ENCODE assay signal across 11 mouse cellular contexts in the genomic region with DNA sequence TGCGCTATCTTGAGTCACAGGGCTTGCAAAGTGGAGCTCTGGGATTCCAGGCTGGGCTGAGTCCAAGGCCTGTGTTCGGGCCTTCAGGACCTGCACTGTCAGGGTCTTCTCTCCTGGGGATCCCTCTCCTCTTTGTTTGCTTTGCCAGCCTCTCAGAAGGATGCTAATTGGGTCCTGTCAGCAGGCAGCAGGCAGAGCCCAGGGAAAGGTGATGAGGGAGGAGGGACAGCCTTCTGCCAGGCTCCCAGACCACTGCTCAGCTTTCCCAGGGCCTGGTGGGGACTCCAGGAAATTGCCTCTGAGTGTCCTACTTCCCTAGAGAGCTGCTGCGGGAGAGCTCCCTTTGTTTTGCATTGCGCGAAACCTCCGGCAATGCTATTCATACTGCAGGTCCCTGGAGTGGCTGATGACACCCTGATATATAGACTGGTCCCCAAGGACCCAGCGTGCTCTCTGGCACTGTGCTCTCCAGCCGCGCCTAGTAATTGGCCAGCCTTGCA.
A peak's percentile ranks its signal among the peaks of the same experiment; 100 is the strongest.
DNase-seq lines count a peak whose midpoint lies in the region; ATAC-seq and TF ChIP-seq lines count a peak whose summit lies in the region.
"Had no signal": no experiment of that assay in that cellular context is flagged by ENCODE, and none has a peak within 500 bp of the region (broad histone marks: within the 10 kb centered on the region; RNA-seq: fewer than 3 reads in every experiment).

No protein-coding gene starts in this region.

- H3K4me2 ChIP-seq in intestine, embryonic 15.5 days (replicated peaks): no peak overlapping the region
- H3K4me2 ChIP-seq in intestine, postnatal 0 days (replicated peaks; ENCODE audit: low read depth): no peak overlapping the region
- 0 out of 2 replicates have a peak overlapping the region, but pooled peaks have one; percentile 35 for H3K4me2 ChIP-seq in forebrain, postnatal 0 days (ENCODE audit: low read depth)
- no peak overlapping the region for H3K4me2 ChIP-seq in midbrain, embryonic 15.5 days

- peak; percentile 30; the same call in 1 of the 2 replicates for ATAC-seq in intestine, embryonic 15.5 days
- ATAC-seq in intestine, postnatal 0 days: no peak
- ATAC-seq in forebrain, postnatal 0 days: no peak
- ATAC-seq in midbrain, embryonic 15.5 days (replicated peaks): peak; percentile 43
- ATAC-seq in CD4-positive, CD25-positive, alpha-beta regulatory T cell, adult 4 months: no peak

- no peaks in the 10 kb centered on the region for H3K9me3 ChIP-seq in intestine, embryonic 15.5 days
- H3K9me3 ChIP-seq in intestine, postnatal 0 days (ENCODE audit: control insufficient read depth): no peaks in the 10 kb centered on the region
- no peaks in the 10 kb centered on the region for H3K9me3 ChIP-seq in embryonic facial prominence, embryonic 10.5 days
- no peaks in the 10 kb centered on the region for H3K9me3 ChIP-seq in forebrain, postnatal 0 days (ENCODE audit: low read length)
- H3K9me3 ChIP-seq in midbrain, embryonic 15.5 days: no peaks in the 10 kb centered on the region

- no peak overlapping the region for H3K27ac ChIP-seq in intestine, embryonic 15.5 days
- no peak overlapping the region for H3K27ac ChIP-seq in intestine, postnatal 0 days (ENCODE audit: low read depth, low read length)
- H3K27ac ChIP-seq in embryonic facial prominence, embryonic 10.5 days (replicated peaks): peak overlapping the region; percentile 36; the same call in 1 of the 2 replicates
- peak overlapping the region; percentile 58 for H3K27ac ChIP-seq in forebrain, postnatal 0 days (ENCODE audit: low read depth, low read length)
- peak overlapping the region; percentile 71 for H3K27ac ChIP-seq in midbrain, embryonic 15.5 days
- H3K27ac ChIP-seq: heart, adult 2 months; macrophage had no signal

- 63% methylated on average over 9 of the region's 9 CpGs for WGBS in intestine, embryonic 15.5 days
- WGBS in intestine, postnatal 0 days: 67% methylated on average over 9 of the region's 9 CpGs
- WGBS in embryonic facial prominence, embryonic 10.5 days: 13% methylated on average over 9 of the region's 9 CpGs
- WGBS in forebrain, postnatal 0 days: 28% methylated on average over 9 of the region's 9 CpGs
- 14% methylated on average over 9 of the region's 9 CpGs for WGBS in midbrain, embryonic 15.5 days

- TF ChIP-seq CTCF in intestine, postnatal 0 days (IDR thresholded peaks at IDR 0.05; ENCODE audit: low read depth): no peak
- no peak for TF ChIP-seq CTCF in forebrain, postnatal 0 days (IDR thresholded peaks at IDR 0.05; ENCODE audit: low read depth)

- peaks cover 15% of the 10 kb centered on the region for H3K4me1 ChIP-seq in intestine, embryonic 15.5 days (replicated peaks)
- H3K4me1 ChIP-seq in intestine, postnatal 0 days (replicated peaks; ENCODE audit: control insufficient read depth, insufficient read depth, low read length): no peaks in the 10 kb centered on the region
- peaks cover 63% of the 10 kb centered on the region for H3K4me1 ChIP-seq in embryonic facial prominence, embryonic 10.5 days
- H3K4me1 ChIP-seq in forebrain, postnatal 0 days (ENCODE audit: insufficient read depth): peaks cover 16% of the 10 kb centered on the region
- H3K4me1 ChIP-seq in midbrain, embryonic 15.5 days: peaks cover 26% of the 10 kb centered on the region

- no peaks in the 10 kb centered on the region for H3K36me3 ChIP-seq in intestine, embryonic 15.5 days
- no peaks in the 10 kb centered on the region for H3K36me3 ChIP-seq in intestine, postnatal 0 days (ENCODE audit: control insufficient read depth, insufficient read depth)
- H3K36me3 ChIP-seq in embryonic facial prominence, embryonic 10.5 days (replicated peaks): no peaks in the 10 kb centered on the region
- no peaks in the 10 kb centered on the region for H3K36me3 ChIP-seq in forebrain, postnatal 0 days (ENCODE audit: insufficient read depth)
- no peaks in the 10 kb centered on the region for H3K36me3 ChIP-seq in midbrain, embryonic 15.5 days (replicated peaks)

- H3K9ac ChIP-seq in intestine, embryonic 15.5 days: no peak overlapping the region
- H3K9ac ChIP-seq in intestine, postnatal 0 days (ENCODE audit: low read depth, low read length): no peak overlapping the region
- H3K9ac ChIP-seq in forebrain, postnatal 0 days: no peak overlapping the region
- H3K9ac ChIP-seq in midbrain, embryonic 15.5 days: no peak overlapping the region

- H3K4me3 ChIP-seq in intestine, embryonic 15.5 days (replicated peaks): no peak overlapping the region
- H3K4me3 ChIP-seq in intestine, postnatal 0 days (ENCODE audit: low read depth, low read length): no peak overlapping the region
- H3K4me3 ChIP-seq in embryonic facial prominence, embryonic 10.5 days: peak overlapping the region; percentile 17; the same call in 1 of the 2 replicates
- H3K4me3 ChIP-seq in forebrain, postnatal 0 days (ENCODE audit: low read depth, low read length): no peak overlapping the region
- H3K4me3 ChIP-seq in midbrain, embryonic 15.5 days: no peak overlapping the region
- H3K4me3 ChIP-seq: heart, adult 2 months had no signal

- peak; percentile 36 for DNase-seq in embryonic facial prominence, embryonic 10.5 days (ENCODE audit: low spot score)
- DNase-seq in forebrain, postnatal 0 days: peak; percentile 42
- no peak for DNase-seq in layer of hippocampus, adult 8-10 months (ENCODE audit: low spot score in 2 of 2)
- DNase-seq in left cerebral cortex, adult 11 months (ENCODE audit: low spot score): no peak
- DNase-seq: adrenal gland, postnatal 25 days had no signal

- 0 out of 2 replicates have a peak, but pooled peaks cover 4% of the 10 kb centered on the region for H3K27me3 ChIP-seq in intestine, embryonic 15.5 days (replicated peaks)
- H3K27me3 ChIP-seq in intestine, postnatal 0 days (replicated peaks; ENCODE audit: control insufficient read depth, insufficient read depth, low read length): no peaks in the 10 kb centered on the region
- peaks cover 82% of the 10 kb centered on the region for H3K27me3 ChIP-seq in embryonic facial prominence, embryonic 10.5 days (replicated peaks; ENCODE audit: low read depth, poor library complexity, severe bottlenecking)
- no peaks in the 10 kb centered on the region for H3K27me3 ChIP-seq in forebrain, postnatal 0 days (ENCODE audit: insufficient read depth, low read length)
- H3K27me3 ChIP-seq in midbrain, embryonic 15.5 days (replicated peaks): peaks cover 9% of the 10 kb centered on the region

Comparison
In these comparisons a context has a peak if more than half of its experiments do, and no peak if none do; other contexts are left out.
1. ATAC-seq: peak in intestine, embryonic 15.5 days (single experiment) and midbrain, embryonic 15.5 days (single experiment); none in intestine, postnatal 0 days (single experiment), forebrain, postnatal 0 days (single experiment) and CD4-positive, CD25-positive, alpha-beta regulatory T cell, adult 4 months (single experiment).
2. H3K27ac ChIP-seq: peak in embryonic facial prominence, embryonic 10.5 days (single experiment), forebrain, postnatal 0 days (single experiment) and midbrain, embryonic 15.5 days (single experiment); none in intestine, embryonic 15.5 days (single experiment) and intestine, postnatal 0 days (single experiment).
3. DNase-seq: peak in embryonic facial prominence, embryonic 10.5 days (single experiment) and forebrain, postnatal 0 days (single experiment); none in layer of hippocampus, adult 8-10 months (0 of 2) and left cerebral cortex, adult 11 months (single experiment).